Mouse (Mus musculus): ENCODE data around the gene Med13. TPM values are rescaled to one million over a fixed set of nuclear protein-coding genes. Genes with fewer than 3 reads are reported as not detected.

Gene Med13
- 27.8 and 36.4 TPM in 2 replicates for total RNA-seq (2014; rRNA removed)
- 7.6 and 9.1 TPM in 2 replicates for polyA plus RNA-seq (2012; rRNA removed)

DNA sequence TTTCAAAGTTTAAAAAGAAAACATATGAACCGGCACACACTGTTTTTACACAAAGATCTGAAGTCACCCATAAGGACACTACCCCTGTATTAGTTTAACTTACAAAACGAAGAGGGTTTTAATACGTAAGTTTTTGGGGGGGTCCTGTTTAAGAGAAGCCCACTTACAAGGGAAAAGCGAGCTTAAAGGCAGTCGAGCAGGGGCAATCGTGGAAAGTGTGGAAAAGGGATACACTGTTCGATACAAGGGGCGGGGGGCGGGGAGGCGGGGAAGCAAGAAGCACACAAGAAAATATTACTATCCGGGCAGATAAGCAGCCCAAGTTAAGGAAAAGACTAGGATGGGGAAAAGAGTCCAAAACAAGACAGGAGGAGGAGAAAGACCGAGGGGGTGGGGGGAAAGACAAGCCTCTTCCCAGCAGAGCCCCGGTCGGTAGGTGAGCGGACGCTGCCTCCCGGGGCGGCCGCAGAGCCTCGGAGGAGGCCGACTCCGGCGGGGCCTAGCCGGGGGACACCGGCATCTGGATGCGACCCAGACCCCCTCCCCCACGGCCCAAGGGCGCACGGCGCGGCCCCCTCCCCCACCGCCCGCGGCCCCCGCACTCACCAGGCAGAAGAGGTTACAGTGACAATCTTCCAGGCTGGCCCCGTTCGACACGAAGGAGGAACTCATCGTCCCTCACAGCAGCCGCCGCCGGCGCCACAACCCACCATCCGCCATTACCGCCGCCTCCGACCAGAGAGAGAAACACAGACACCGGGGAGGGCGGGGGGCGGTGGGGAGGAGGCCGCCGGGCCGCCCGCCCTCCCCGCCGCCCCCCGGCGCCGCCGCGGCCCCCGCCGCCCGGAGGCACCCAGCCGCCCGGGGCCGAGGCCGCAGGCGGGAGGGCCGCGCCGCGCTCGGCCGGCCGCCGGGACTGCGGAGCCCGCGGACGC is at the start of gene Med13:
TSS of gene Med13 (minus strand) at position 749 of the 935 bp plus-strand sequence.
- Histone ChIP-seq H3K79me2 (ENCODE audit: control insufficient read depth, insufficient read depth, low read length) (peaks cover 21% of the 10 kb centered on the region), H3K36me3 (ENCODE audit: control insufficient read depth, insufficient read depth, low read length) (no peaks in the 10 kb centered on the region; the same call in none of the 2 replicates), H3K4me3 (ENCODE audit: insufficient read depth, low read depth, low read length) (peak within 1 kb of the TSS; percentile 97), H3K9ac (ENCODE audit: low read depth, low read length) (peak within 1 kb of the TSS; percentile 100), H3K4me1 (ENCODE audit: control insufficient read depth, insufficient read depth, low read length) (peaks cover 26% of the 10 kb centered on the region), H3K27ac (replicated peaks; ENCODE audit: insufficient read depth, low read depth, low read length) (peak within 1 kb of the TSS; percentile 95), H3K27me3 (ENCODE audit: control insufficient read depth, insufficient read depth, low read length) (no peaks in the 10 kb centered on the region)
- DNase-seq (ENCODE audit: extremely low read depth, low read depth, low spot score): no peak
- TF ChIP-seq CTCF (IDR thresholded peaks at IDR 0.05; ENCODE audit: low read depth, low read length) (no peak), POLR2A (IDR thresholded peaks at IDR 0.05; ENCODE audit: extremely low read depth, insufficient read depth, low read length) (no peak)
- 2% methylated on average over 81 of the region's 81 CpGs for WGBS

DNA sequence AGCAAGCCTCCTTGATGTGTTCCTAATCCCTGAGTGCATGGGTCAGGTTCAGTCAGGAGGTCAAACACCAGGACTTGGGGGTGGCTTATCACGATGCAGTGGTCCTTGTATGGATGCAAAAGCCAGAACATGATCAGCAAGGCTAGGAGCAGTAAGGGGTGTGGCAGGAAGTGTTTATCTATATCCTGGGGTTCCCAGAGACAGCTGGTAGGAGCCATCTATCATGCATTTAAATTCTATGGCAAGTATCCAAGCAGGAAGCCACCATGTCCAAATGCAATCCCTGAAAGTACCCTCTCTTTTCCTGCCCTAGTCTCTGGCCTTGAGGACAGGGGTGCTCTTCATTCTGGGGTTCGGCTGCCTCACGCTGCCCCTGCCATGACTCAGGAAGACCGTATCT is 47.2 kb upstream of the Med13 start:
- DNase-seq (ENCODE audit: extremely low read depth, low read depth, low spot score): no peak
- Histone ChIP-seq H3K4me1 (ENCODE audit: control insufficient read depth, insufficient read depth, low read length) (no peaks in the 10 kb centered on the region), H3K36me3 (ENCODE audit: control insufficient read depth, insufficient read depth, low read length) (no peaks in the 10 kb centered on the region), H3K79me2 (ENCODE audit: control insufficient read depth, insufficient read depth, low read length) (no peaks in the 10 kb centered on the region), H3K27ac (replicated peaks; ENCODE audit: insufficient read depth, low read depth, low read length) (no peak overlapping the region), H3K9ac (ENCODE audit: low read depth, low read length) (no peak overlapping the region), H3K4me3 (ENCODE audit: insufficient read depth, low read depth, low read length) (no peak overlapping the region), H3K27me3 (ENCODE audit: control insufficient read depth, insufficient read depth, low read length) (no peaks in the 10 kb centered on the region)
- no peak for TF ChIP-seq POLR2A (IDR thresholded peaks at IDR 0.05; ENCODE audit: extremely low read depth, insufficient read depth, low read length)
- no peak for TF ChIP-seq CTCF (IDR thresholded peaks at IDR 0.05; ENCODE audit: low read depth, low read length)
- WGBS: 79% methylated on average over 4 of the region's 4 CpGs

DNA sequence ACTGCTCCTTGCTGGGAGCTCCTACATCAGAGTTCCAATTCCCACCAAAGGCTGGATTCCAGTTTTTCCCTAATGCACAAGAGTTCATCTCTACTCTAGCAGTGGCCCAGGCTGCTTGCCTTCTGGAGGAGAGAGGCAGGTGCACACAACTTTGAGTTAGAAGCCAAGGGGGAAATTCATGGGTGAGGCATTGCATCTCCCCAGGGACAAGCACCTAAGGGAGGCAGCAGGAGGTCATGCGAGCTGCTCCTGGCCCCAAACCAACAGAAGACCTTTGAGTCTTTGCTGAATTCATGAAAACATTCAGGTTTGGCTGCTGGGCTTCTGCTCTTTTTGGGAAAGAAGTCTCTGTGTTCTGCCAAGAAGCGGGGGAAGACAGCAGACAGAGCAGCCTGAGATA is 46.4 kb upstream of the Med13 start:
- Histone ChIP-seq H3K79me2 (ENCODE audit: control insufficient read depth, insufficient read depth, low read length) (no peaks in the 10 kb centered on the region), H3K27ac (replicated peaks; ENCODE audit: insufficient read depth, low read depth, low read length) (no peak overlapping the region), H3K4me1 (ENCODE audit: control insufficient read depth, insufficient read depth, low read length) (no peaks in the 10 kb centered on the region), H3K36me3 (ENCODE audit: control insufficient read depth, insufficient read depth, low read length) (no peaks in the 10 kb centered on the region), H3K9ac (ENCODE audit: low read depth, low read length) (no peak overlapping the region), H3K4me3 (ENCODE audit: insufficient read depth, low read depth, low read length) (no peak overlapping the region), H3K27me3 (ENCODE audit: control insufficient read depth, insufficient read depth, low read length) (no peaks in the 10 kb centered on the region)
- no peak for DNase-seq (ENCODE audit: extremely low read depth, low read depth, low spot score)
- 89% methylated on average over 2 of the region's 2 CpGs for WGBS
- TF ChIP-seq CTCF (IDR thresholded peaks at IDR 0.05; ENCODE audit: low read depth, low read length) (no peak), POLR2A (IDR thresholded peaks at IDR 0.05; ENCODE audit: extremely low read depth, insufficient read depth, low read length) (no peak)

DNA sequence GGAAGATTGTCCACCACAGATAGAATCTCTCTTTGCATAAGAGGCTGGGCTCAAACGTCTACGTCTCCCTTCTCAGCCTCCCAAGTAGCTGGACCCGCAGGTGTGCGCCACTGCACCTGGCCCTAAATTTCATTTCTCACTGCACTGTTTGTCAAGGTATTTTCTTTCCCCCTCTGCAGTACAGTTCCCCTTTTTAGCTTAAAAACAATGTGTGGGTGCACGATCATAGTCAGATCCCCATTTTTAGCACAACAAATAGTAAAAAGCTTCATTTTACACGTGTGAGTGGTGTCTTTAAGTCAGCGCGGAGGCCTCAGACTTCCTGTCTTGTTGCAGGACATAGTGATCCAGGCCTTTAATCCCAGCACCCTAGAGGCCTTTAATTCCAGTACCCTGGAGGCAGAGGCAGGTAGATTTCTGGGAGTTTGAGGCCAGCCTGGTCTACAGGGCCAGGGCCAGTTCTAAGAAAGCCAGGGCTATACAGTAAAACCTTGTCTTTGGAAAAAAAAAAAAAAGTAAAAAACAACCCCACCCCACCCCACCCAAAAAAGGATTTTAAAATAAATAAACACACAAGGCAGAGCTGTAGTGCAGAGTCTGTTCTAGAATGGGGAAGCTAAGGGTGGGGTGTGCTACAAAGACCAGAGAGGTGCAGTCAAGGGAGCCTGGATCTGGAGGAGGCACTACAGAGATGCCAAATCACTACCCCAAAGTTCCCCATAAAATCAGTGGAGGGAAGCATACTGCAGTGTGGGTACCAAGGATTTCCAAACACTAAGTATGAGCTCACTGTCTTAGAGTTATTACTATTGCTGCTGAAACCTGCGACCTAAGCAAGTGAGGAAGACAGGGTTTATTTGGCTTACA is 42.1 kb upstream of the Med13 start:
- Histone ChIP-seq H3K79me2 (ENCODE audit: control insufficient read depth, insufficient read depth, low read length) (no peaks in the 10 kb centered on the region), H3K27me3 (ENCODE audit: control insufficient read depth, insufficient read depth, low read length) (no peaks in the 10 kb centered on the region), H3K27ac (replicated peaks; ENCODE audit: insufficient read depth, low read depth, low read length) (no peak overlapping the region), H3K36me3 (ENCODE audit: control insufficient read depth, insufficient read depth, low read length) (no peaks in the 10 kb centered on the region), H3K9ac (ENCODE audit: low read depth, low read length) (no peak overlapping the region), H3K4me1 (ENCODE audit: control insufficient read depth, insufficient read depth, low read length) (peaks cover 9% of the 10 kb centered on the region), H3K4me3 (ENCODE audit: insufficient read depth, low read depth, low read length) (no peak overlapping the region)
- 90% methylated on average over 9 of the region's 9 CpGs for WGBS
- TF ChIP-seq POLR2A (IDR thresholded peaks at IDR 0.05; ENCODE audit: extremely low read depth, insufficient read depth, low read length) (no peak), CTCF (IDR thresholded peaks at IDR 0.05; ENCODE audit: low read depth, low read length) (no peak)
- DNase-seq (ENCODE audit: extremely low read depth, low read depth, low spot score): no peak

DNA sequence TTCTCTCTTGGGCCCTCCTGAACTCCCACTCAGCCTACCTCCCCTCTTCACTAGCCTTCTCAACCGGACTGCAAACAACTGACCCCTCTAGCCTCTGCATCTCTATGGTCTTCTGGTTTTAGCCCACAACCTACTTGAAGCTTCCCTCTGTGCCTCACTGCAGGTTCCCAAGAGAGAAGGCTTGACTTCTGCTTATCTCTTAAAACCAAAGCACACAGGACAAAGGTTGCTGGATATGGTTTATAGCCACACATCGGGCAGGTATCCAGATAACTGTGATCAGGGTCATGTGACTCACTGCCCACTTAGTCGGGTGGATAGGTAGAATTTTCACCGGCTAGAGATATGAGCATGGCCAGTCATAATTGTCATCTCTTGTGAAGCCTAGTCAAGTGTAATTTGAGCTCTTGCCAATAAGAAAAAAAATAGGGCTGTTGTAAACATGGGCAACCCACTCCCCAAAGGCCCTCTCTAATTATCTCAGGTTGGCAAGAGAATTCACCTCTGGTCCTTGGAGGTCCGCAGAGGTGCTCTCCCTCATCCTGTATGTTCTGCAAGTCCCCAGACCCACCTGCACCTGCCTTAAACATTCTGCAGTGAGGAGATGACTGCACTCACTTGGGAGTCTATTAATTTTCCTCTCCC is 39.7 kb upstream of the Med13 start:
- 32% methylated on average over 5 of the region's 5 CpGs for WGBS
- Histone ChIP-seq H3K9ac (ENCODE audit: low read depth, low read length) (no peak overlapping the region), H3K79me2 (ENCODE audit: control insufficient read depth, insufficient read depth, low read length) (no peaks in the 10 kb centered on the region), H3K4me3 (ENCODE audit: insufficient read depth, low read depth, low read length) (no peak overlapping the region), H3K36me3 (ENCODE audit: control insufficient read depth, insufficient read depth, low read length) (no peaks in the 10 kb centered on the region), H3K27me3 (ENCODE audit: control insufficient read depth, insufficient read depth, low read length) (no peaks in the 10 kb centered on the region), H3K27ac (replicated peaks; ENCODE audit: insufficient read depth, low read depth, low read length) (peak overlapping the region; percentile 4; the same call in 1 of the 2 replicates), H3K4me1 (ENCODE audit: control insufficient read depth, insufficient read depth, low read length) (peaks cover 11% of the 10 kb centered on the region)
- DNase-seq (ENCODE audit: extremely low read depth, low read depth, low spot score): peak; percentile 84
- TF ChIP-seq CTCF (IDR thresholded peaks at IDR 0.05; ENCODE audit: low read depth, low read length) (no peak), POLR2A (IDR thresholded peaks at IDR 0.05; ENCODE audit: extremely low read depth, insufficient read depth, low read length) (no peak)
